Mouse (Mus musculus) kidney, postnatal 36 days (tissue): Measurements from ENCODE around the gene Rem1.

ENCODE experiments used
- DNase-seq, 2 experiments: peaks; one replicate each; pipeline ENCODE4 v3.0.0; 2021 to 2022; ENCODE audit warnings: mixed read lengths in 2 of 2

The Rem1 gene

DNA sequence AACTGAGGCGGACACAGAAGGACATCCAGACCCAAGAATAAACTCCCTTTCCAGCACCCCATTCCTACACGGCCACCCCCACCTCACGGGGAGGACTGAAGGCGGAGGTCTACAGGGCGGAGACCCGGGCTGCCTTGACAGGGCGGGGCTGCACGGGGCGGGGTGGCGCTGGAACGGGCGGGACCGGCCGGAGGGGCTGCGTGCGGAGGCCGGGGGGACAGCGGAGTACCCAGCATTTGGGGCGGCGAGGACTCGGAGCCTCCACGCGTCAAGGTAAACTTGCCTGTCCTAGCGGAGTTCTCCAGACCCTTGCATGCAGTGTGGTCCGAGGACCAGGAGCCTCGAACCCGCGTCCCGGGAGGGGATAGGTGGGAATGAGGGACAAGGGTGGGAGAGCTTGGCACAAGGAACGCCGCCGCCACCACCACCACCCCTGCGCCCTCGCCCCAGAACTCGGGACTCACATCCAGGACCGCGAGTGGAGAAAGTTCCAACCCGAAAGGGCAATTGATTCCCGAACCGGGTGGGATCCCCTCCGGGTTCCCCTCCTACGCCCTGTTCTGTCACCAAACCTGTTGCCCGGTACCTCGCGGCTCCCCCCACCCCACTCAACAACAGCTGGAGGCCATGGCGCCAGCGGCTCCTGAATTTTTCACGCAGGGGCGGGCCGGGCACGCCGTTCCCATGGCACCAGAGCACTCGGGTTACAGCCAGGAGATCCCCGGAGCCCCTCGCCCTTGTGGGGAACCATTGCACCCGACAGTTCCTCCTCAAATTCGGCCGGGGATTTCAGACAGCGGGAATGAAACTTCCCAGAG, at the start of gene Rem1:
Rem1 (plus strand) TSS at position 178 of the 818 bp plus-strand sequence.
- peak; percentile 35 to 57 for DNase-seq

- no peak for DNase-seq
Measured at GRCm38 (mm10) chr2:152580107-152580506, 46.6 kb upstream of the Rem1 start, which contains the start of gene Defb19. Gene Defb19, minus strand, starts transcription at chr2:152580312.

GRCm38 (mm10) chr2:152580612-152581011, 46.1 kb upstream of the Rem1 start:
- DNase-seq: no peak

DNA sequence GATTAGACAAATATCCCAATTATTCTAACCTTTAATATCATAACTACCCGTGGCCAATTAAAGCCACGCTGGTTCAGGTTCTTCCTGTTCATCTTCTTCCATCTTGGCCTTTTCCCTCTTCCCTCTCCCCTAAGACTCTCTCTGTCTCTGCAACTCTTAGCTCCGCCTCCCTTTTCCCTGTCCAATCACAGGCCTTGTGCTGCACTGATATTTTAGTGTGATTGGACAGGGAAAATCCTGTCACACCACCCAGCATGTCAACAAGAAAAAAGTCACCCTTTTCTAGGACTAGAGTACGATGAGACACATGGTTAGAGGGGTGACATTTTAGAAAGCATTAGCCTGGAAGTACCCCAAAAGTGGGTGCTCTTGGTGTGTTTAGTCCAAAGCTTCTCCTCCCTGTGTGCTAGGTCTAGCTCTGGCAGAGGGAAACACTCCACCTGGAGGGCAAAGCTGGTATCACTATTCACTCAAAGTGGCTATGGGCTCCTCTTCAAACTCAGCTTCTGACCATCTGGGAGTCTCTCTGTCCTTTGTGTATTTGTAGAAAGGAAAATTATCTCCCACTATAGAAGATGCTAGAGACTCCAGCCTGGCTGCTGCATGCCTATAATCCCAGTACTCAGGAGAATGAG, 39.7 kb upstream of the Rem1 start:
- peak in 1 of 2 experiments; percentile 69 for DNase-seq

DNA sequence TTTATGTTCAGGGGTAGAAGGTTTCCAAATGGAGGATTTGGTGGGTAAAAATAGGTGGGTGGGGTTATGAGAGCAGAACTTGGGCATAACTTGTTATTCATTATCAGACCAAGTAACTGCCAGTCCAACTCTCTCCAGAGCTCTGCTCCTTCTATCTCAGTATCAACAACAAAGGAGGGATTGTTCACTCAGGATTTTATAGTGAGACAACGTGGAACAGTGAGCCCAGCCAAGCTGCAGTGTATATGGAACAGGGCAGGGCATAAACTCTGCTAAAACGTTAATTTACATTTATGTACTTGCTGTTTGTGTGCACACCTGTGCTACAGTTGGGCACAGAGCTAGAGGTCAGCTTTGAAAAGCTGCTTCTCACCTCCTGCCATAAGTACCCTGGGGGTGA, 38.3 kb upstream of the Rem1 start:
- no peak for DNase-seq

GRCm38 (mm10) chr2:152589021-152589420, 37.7 kb upstream of the Rem1 start:
- DNase-seq: peak in 1 of 2 experiments; percentile 61

DNA sequence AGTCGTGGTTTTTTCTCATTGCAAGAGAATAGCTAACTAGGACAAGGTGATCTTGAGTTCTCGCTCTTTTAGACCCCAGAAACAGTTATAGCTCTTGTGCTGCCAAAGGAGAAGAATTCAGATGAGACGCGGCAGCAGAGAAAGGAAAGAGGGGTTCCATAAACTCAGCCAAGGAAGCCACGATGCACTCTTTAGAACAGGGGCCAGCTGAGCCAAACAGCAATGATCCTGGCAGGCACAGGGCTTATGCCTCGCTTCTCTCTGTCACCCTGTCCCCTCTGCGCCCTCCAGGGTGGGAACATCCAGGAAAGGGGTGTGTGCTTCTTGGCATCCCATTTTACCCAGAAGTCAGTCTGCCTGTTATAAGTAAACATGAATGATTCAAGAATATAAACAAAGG, 27.5 kb upstream of the Rem1 start, which contains the start of gene Defb45:
Defb45 (minus strand) TSS at position 101 of the 400 bp plus-strand sequence.
- no peak for DNase-seq

- DNase-seq: no peak
Measured at GRCm38 (mm10) chr2:152600076-152600475, 26.7 kb upstream of the Rem1 start.

GRCm38 (mm10) chr2:152601275-152601960, 25.3 kb upstream of the Rem1 start:
- DNase-seq: no peak

- DNase-seq: peak; percentile 62 to 87
Measured at GRCm38 (mm10) chr2:152604057-152604456, 22.7 kb upstream of the Rem1 start, which contains the start of gene Defb36. Gene Defb36, plus strand, starts transcription at chr2:152604327.

GRCm38 (mm10) chr2:152607746-152608145, 19.0 kb upstream of the Rem1 start:
- DNase-seq: no peak

DNA sequence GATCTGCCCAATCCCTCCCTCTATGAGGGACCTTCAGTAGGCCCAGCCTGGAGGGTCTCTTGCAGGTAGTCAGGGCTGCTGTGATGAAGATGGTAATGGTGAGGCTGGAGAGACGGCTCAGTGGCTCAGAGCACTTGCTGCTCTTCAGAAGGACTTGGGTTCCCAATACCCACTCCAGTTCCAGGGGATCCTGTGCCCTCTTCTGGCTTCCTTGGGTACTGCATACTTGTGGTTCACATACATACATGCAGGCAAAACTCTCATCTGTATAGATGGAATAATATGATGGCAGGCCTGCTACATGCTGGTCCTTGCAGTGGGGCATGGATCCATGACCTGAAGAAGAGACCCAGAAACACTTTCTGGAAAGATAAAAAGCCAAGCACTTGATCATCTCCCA, 18.0 kb upstream of the Rem1 start:
- DNase-seq: no peak

GRCm38 (mm10) chr2:152612193-152612592, 14.6 kb upstream of the Rem1 start:
- no peak for DNase-seq

- peak; percentile 66 to 78 for DNase-seq
Measured at GRCm38 (mm10) chr2:152615563-152615962, 11.2 kb upstream of the Rem1 start.

DNA sequence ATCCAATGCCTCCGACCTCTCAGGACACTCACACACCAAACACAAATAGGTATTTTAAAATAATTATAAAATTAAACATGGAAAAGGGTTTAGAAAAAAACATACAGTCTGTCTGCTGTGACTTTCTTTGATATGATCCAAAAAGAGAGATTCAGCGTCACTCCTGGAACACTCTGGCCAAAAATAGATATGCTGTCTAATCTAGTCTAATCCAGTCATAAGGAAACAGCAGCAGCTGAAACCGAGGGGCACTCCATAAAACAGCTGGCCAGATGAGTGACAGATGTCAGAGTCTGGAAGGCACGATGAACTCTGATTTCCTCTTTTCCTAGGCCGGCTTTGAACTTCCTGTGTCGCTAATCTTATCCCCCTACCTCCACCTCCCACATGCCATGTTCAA, 10.3 kb upstream of the Rem1 start:
- no peak for DNase-seq

- DNase-seq: peak in 1 of 2 experiments; percentile 56
Measured at GRCm38 (mm10) chr2:152617374-152617773, 9.4 kb upstream of the Rem1 start.

DNA sequence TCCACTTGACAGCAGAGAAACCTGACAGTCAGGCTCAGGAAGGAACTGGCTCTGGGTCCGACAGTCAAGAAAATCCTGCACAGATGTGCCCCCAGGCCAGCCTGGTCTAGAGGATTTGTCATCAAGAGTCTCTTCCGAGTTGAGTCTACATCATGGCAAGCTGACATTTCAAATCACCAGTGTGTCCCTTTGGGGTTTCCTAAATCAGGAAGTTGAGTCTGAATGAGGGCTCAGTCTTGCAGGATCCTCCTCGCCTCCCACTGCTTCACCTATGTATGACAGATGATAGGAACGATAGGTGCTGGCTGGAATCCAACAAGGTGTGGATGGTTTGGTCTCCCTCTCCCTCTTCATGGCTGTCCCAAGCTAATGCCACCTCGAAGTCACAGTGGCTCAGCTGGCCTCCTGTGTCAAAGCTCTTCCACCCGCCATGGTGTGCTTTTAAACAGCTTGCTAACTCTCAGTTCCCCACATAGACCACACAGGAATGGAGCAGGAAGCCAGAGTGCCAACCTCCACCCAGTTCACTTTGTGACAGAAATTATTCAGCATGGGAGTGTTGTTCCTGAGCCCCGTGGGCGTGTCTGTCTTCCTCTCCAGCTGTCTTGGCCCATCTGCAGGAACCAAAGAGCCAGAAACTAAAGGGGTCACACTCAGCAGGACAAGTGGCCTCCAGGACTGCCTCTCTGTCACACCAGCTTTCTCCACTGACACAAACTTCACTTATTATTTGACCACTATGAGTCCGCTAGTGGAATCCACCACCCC, 6.2 kb upstream of the Rem1 start:
- DNase-seq: peak; percentile 34 to 47

- DNase-seq: no peak
Measured at GRCm38 (mm10) chr2:152622151-152622550, 4.6 kb upstream of the Rem1 start.

GRCm38 (mm10) chr2:152622953-152623352, 3.8 kb upstream of the Rem1 start, which contains the start of gene Defb25:
Gene Defb25, minus strand, starts transcription at chr2:152623053.
- no peak for DNase-seq

GRCm38 (mm10) chr2:152624566-152624965, 2.2 kb upstream of the Rem1 start:
- no peak for DNase-seq

DNA sequence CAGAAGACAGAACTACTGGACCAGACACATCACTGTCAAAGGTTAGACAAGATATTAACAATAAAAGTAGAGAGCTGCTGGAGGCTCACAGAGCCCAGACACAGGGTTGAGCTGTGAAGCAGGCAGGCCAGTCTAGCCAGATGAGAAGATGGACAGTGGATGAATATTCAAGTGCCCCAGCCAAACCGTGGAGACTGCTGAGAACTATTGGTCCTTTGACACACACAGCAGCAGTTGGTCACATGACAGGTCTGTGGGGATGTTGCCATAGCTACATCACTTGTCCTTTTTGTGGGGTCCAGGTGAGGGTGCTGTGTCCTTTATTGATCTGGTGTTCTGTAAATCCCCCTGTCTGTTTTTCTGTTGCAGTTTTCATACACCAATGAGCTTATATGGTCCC, 1.5 kb upstream of the Rem1 start:
- DNase-seq: no peak

GRCm38 (mm10) chr2:152628066-152628465, 1.3 kb downstream of the Rem1 start:
- peak in 1 of 2 experiments; percentile 47 for DNase-seq
